Mouse (Mus musculus): ENCODE results near the gene Zic4.

- TF ChIP-seq POLR2A (IDR thresholded peaks at IDR 0.05; ENCODE audit: low read depth, low read length) (no peak), CTCF (IDR thresholded peaks at IDR 0.05; ENCODE audit: borderline replicate concordance, insufficient read depth, low read length) (no peak)
Observed at GRCm38 (mm10) chr9:91347591-91347990, 14.6 kb upstream of the Zic4 start.

Measured in embryonic fibroblast, embryonic 13.5 days (primary cell).